Mouse (Mus musculus) limb, embryonic 13.5 days (tissue): ENCODE data around the gene Tex38. TPM values are rescaled to one million over a fixed set of nuclear protein-coding genes. Genes with fewer than 3 reads are reported as not detected.

Experiments used
- ATAC-seq: fragments of 200-750 bp; cut with Nextera tagmentation; 2 replicates; pipeline ENCODE4 v1.8.0; 2017; ENCODE audit warnings: low read depth, moderate number of reproducible peaks, moderate TSS enrichment; ENCODE audit not compliant: low FRiP score
- H3K27ac ChIP-seq: fragments of 300-500 bp; sonication (generic); 2 replicates; pipeline ENCODE4 v1.5.1; 2015; ENCODE audit warnings: inconsistent platforms, mild to moderate bottlenecking, moderate library complexity
- H3K27me3 ChIP-seq: fragments of 300-500 bp; sonication (generic); 2 replicates; pipeline ENCODE4 v1.6.1; 2015; ENCODE audit warnings: mild to moderate bottlenecking, inconsistent platforms
- H3K36me3 ChIP-seq: fragments of 300-500 bp; sonication (generic); 2 replicates; pipeline ENCODE4 v1.6.1; 2015; ENCODE audit warnings: inconsistent platforms, mild to moderate bottlenecking, moderate library complexity
- H3K4me1 ChIP-seq: fragments of 300-500 bp; sonication (generic); 2 replicates; pipeline ENCODE4 v1.6.1; 2015; ENCODE audit warnings: inconsistent platforms
- H3K4me2 ChIP-seq: fragments of 300-500 bp; sonication (generic); replicated peaks from 2 replicates; pipeline ENCODE4 v1.6.1; 2015; ENCODE audit warnings: inconsistent platforms, mild to moderate bottlenecking, moderate library complexity
- H3K4me3 ChIP-seq: fragments of 300-500 bp; sonication (generic); 2 replicates; pipeline ENCODE4 v1.5.1; 2015; ENCODE audit warnings: moderate library complexity, mild to moderate bottlenecking, inconsistent platforms
- H3K9ac ChIP-seq: fragments of 300-500 bp; sonication (generic); 2 replicates; pipeline ENCODE4 v1.6.1; 2015; ENCODE audit warnings: mild to moderate bottlenecking, inconsistent platforms
- H3K9me3 ChIP-seq: fragments of 300-500 bp; sonication (generic); 2 replicates; pipeline ENCODE4 v1.6.1; 2016; ENCODE audit warnings: inconsistent platforms
- WGBS: fragments of 180-500 bp; shearing (Covaris S2); methylation state at CpG from one replicate; pipeline ENCODE4 v1.1.7; 2015; 5-methylcytosine and 5-hydroxymethylcytosine counted together
- polyA plus RNA-seq: library from polyadenylated mRNA; unstranded; fragments of >200 nt; fragmentation: Nextera tagmentation; extraction: Ambion mirVana; gene quantifications from 2 replicates; pipeline ENCODE4 v1.2.1, GENCODE M21; 2015

Tex38 gene
- polyA plus RNA-seq, 1 experiment from 2014 or later = 0.31 TPM

DNA sequence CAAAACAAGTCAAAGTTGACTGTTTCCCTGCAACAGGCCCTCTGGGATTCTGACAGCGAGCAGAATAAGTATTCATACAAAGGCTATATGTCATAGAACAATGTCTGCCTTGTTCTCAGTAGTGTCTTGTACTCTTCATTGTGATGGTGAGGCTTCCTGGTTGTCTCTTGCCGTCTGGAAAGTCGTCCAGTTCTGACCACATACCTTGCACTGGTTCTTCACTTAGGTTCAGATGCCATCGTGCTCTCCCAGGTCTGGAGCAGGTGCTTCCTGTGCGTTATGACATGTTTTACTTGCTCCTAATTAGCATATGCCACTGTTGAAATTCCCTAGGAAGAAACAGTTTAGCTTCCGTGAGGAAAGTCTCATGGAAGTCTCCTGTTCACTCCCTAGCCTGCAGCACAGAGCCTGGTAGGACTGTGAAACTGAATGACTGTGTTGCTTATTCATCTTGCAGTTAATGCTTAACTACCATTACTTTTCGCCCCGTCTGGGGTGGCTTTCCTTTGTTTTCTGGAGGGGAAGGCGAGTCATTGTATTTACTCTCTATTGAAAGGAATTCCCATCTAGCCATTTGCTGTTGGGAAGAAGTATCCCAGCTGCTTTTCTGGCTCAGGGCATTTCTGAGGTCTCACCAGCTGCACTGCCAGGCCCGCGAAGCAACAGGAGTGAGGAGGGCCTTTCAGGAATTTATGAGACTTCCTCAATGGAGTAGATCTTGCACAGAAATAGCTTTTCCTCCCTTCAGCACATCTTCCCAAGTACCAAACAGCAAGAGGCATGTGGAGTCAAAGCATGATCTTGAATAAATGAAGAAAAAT is 13.0 kb downstream of the Tex38 start:
- ATAC-seq = no peak
- peaks cover 67% of the 10 kb centered on the region for H3K36me3 ChIP-seq
- no peak overlapping the region for H3K9ac ChIP-seq
- WGBS = 67% methylated on average over 11 of the region's 11 CpGs
- H3K4me1 ChIP-seq = no peaks in the 10 kb centered on the region
- H3K27me3 ChIP-seq = no peaks in the 10 kb centered on the region
- no peak overlapping the region for H3K4me3 ChIP-seq
- H3K9me3 ChIP-seq = no peaks in the 10 kb centered on the region
- no peak overlapping the region for H3K27ac ChIP-seq
- no peak overlapping the region for H3K4me2 ChIP-seq

DNA sequence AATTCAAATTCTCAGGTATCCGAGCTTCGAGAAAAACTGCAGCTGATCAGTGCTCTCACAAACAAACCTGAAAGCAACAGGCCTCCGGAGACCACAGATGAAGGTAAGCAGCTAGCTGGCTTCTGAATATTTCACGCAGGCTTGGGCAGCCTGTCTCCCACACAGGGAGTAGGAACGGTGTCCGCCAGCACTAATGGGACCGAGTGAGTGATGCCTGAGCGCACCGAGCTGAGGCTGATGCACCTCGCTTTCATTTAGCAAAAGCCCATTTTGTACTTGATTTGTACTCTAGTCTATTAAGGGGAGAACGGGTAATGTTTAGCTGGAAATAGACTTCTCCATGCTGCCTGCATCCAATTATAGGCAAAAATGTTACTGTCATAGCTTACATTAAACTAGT is 16.2 kb downstream of the Tex38 start:
- Histone ChIP-seq H3K4me1 (0 out of 2 replicates have a peak, but pooled peaks cover 3% of the 10 kb centered on the region), H3K9me3 (no peaks in the 10 kb centered on the region), H3K9ac (no peak overlapping the region), H3K4me3 (no peak overlapping the region), H3K36me3 (peaks cover 67% of the 10 kb centered on the region), H3K27me3 (no peaks in the 10 kb centered on the region), H3K27ac (no peak overlapping the region), H3K4me2 (no peak overlapping the region)
- 87% methylated on average over 11 of the region's 11 CpGs for WGBS
- no peak for ATAC-seq

DNA sequence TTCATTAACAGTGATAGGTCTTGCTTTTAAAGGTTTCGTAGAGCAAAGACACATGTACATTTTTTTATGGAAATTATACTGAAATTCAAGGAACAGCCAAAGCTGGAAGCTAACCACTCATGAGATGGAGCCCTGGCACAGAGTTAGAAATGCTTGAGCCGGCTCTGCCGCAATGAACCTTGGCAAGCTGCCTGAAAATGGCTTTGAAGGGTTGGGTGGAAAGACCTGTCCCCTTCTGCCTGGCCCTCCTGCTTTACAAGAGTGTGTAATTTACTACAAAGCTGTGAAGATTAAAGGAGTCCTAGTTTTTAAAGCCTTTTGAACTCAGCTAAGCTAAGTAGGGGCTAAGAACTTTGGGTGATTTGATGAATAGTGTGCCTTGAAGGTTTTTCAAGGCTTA is 19.6 kb downstream of the Tex38 start:
- no peak; the same call in 1 of the 2 replicates for ATAC-seq
- no peaks in the 10 kb centered on the region for H3K9me3 ChIP-seq
- H3K27ac ChIP-seq = no peak overlapping the region
- WGBS = 23% methylated on average over 3 of the region's 3 CpGs
- H3K9ac ChIP-seq = no peak overlapping the region
- peaks cover 61% of the 10 kb centered on the region for H3K36me3 ChIP-seq
- no peak overlapping the region for H3K4me2 ChIP-seq
- no peak overlapping the region for H3K4me3 ChIP-seq
- H3K27me3 ChIP-seq = no peaks in the 10 kb centered on the region
- H3K4me1 ChIP-seq = 0 out of 2 replicates have a peak, but pooled peaks cover 3% of the 10 kb centered on the region

GRCm38 (mm10) chr4:115754851-115755250 is 26.0 kb downstream of the Tex38 start:
- Histone ChIP-seq H3K4me2 (no peak overlapping the region), H3K4me3 (no peak overlapping the region), H3K36me3 (peaks cover 43% of the 10 kb centered on the region), H3K27me3 (no peaks in the 10 kb centered on the region), H3K9ac (no peak overlapping the region), H3K4me1 (peaks cover 10% of the 10 kb centered on the region), H3K27ac (no peak overlapping the region), H3K9me3 (no peaks in the 10 kb centered on the region)
- 91% methylated on average over 1 of the region's 1 CpGs for WGBS
- no peak for ATAC-seq

GRCm38 (mm10) chr4:115754101-115754500 is 26.7 kb downstream of the Tex38 start:
- 83% methylated on average over 3 of the region's 3 CpGs for WGBS
- no peak for ATAC-seq
- peaks cover 41% of the 10 kb centered on the region for H3K36me3 ChIP-seq
- no peaks in the 10 kb centered on the region for H3K27me3 ChIP-seq
- no peak overlapping the region for H3K9ac ChIP-seq
- no peak overlapping the region for H3K27ac ChIP-seq
- H3K4me2 ChIP-seq = no peak overlapping the region
- no peak overlapping the region for H3K4me3 ChIP-seq
- H3K4me1 ChIP-seq = peaks cover 10% of the 10 kb centered on the region
- no peaks in the 10 kb centered on the region for H3K9me3 ChIP-seq

DNA sequence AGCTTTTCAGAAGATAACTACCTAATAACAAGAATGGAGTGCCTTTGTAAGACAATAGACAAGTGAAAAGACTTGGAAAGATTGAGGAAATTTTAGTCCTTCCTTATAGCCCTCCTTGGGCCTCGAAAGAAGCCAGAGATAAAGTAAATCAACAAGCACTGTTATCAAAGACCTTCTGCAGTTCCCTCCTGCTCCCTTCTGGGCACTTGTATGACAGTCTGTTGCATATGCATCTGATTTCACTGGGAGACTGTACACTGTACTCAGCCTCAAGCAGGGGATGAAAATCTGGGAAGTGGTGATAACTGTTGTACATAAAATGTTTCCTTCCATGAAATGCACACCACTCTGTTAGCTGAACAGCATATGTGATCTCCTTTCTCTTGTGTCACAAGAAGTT is 31.5 kb downstream of the Tex38 start:
- Histone ChIP-seq H3K27me3 (no peaks in the 10 kb centered on the region), H3K4me3 (no peak overlapping the region), H3K4me2 (no peak overlapping the region), H3K4me1 (peaks cover 19% of the 10 kb centered on the region), H3K27ac (no peak overlapping the region), H3K9me3 (no peaks in the 10 kb centered on the region), H3K36me3 (peaks cover 51% of the 10 kb centered on the region), H3K9ac (no peak overlapping the region)
- ATAC-seq = no peak
- WGBS = 77% methylated on average over 1 of the region's 1 CpGs

DNA sequence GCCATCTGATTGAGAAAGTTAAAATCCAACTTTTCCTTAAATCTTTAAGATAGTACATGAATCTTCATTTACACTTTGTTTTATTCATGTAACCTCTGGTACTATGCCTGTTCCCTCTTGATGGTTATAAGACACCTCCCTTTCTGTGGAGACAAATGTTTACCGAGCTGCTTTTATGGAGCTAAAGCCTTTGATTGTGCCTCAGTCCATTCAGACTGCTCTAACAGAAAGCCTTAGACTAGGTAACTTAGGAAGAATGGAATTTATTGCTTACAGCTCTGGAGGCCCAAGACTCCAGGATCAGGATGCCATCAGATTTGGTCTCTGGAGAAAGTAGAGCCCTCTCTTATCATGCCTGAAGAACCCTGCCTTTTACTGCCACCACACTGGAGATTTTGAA is 32.6 kb downstream of the Tex38 start:
- Histone ChIP-seq H3K4me2 (no peak overlapping the region), H3K36me3 (peaks cover 54% of the 10 kb centered on the region), H3K4me3 (no peak overlapping the region), H3K27ac (no peak overlapping the region), H3K9me3 (no peaks in the 10 kb centered on the region), H3K4me1 (peaks cover 16% of the 10 kb centered on the region), H3K9ac (no peak overlapping the region), H3K27me3 (no peaks in the 10 kb centered on the region)
- ATAC-seq = no peak
- WGBS = 2% methylated on average over 1 of the region's 1 CpGs

DNA sequence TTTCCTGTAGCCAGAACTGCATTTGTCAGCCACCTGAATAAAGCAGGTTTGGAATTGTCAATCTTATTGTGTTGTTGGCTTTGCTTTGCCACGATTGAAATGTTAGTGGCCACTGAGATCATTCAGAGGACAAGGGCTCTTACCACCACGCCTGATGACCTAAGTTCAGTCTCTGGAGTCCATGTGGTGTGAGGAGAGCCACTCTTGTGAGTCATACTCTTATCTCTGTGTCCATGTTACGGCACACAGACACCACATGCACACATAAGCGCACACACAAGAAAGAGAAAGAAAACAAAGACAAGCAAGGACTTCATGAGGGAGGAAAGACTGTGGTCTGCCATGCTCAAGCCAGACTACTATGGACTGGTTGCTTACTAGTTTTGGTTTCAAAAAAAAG is 37.7 kb downstream of the Tex38 start:
- WGBS = 88% methylated on average over 4 of the region's 4 CpGs

DNA sequence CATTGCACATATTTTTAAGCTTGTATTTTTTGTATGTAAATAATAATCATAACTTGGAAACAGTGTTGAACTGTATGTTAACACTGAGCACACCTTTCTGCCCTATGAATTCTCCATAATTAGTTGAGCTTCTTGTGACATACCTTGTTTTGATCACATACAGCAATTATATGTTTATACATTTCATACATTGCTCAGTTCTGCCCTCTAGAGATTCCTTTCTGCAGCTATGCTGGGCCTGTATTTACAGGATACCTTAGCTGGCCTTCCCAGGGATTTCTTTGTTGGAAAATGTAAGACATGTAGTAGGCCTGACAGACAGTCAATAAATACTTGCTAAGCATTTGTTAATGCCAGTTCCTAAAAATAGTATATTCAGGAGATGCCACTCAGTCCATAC is 38.2 kb downstream of the Tex38 start:
- ATAC-seq = no peak
- Histone ChIP-seq H3K36me3 (peaks cover 54% of the 10 kb centered on the region), H3K4me1 (peaks cover 20% of the 10 kb centered on the region)

More for the DNA sequence above, 37.7 kb downstream of the Tex38 start:
- Histone ChIP-seq H3K9ac (no peak overlapping the region), H3K4me1 (peaks cover 20% of the 10 kb centered on the region), H3K4me2 (no peak overlapping the region), H3K27ac (no peak overlapping the region), H3K9me3 (no peaks in the 10 kb centered on the region), H3K4me3 (no peak overlapping the region), H3K36me3 (peaks cover 56% of the 10 kb centered on the region), H3K27me3 (no peaks in the 10 kb centered on the region)
- ATAC-seq = no peak

DNA sequence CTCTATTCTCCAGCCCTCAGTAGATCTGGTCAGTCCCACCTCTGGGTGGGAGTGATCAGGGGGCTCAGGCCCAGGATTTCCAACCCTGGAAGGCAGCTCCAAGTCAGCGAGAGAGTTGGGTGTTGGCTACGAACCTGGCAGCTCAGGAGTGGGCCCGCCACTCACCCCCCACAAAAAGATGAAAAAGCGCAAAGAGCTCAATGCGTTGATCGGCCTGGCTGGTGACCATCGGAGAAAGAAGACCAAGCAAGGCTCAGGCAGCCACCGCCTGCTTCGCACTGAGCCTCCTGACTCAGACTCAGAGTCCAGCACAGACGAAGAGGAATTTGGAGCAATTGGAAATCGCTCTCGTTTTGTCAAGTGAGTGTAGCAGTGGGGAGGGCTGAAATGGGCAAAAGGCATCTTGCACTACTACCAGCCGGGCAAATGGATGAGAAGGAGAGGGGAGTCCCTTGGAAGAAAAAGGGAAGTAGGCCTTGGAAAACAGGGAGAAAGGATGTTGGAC is 42.3 kb downstream of the Tex38 start:
- H3K9me3 ChIP-seq = no peaks in the 10 kb centered on the region
- H3K4me3 ChIP-seq = peak overlapping the region; percentile 75
- H3K27ac ChIP-seq = no peak overlapping the region
- no peak for ATAC-seq
- peaks cover 27% of the 10 kb centered on the region for H3K36me3 ChIP-seq
- H3K4me1 ChIP-seq = peaks cover 20% of the 10 kb centered on the region
- H3K27me3 ChIP-seq = no peaks in the 10 kb centered on the region
- 42% methylated on average over 13 of the region's 13 CpGs for WGBS
- peak overlapping the region; percentile 89 for H3K9ac ChIP-seq
- H3K4me2 ChIP-seq = peak overlapping the region; percentile 80

More for the DNA sequence above, 38.2 kb downstream of the Tex38 start:
- Histone ChIP-seq H3K9me3 (no peaks in the 10 kb centered on the region), H3K27ac (no peak overlapping the region), H3K4me2 (no peak overlapping the region), H3K4me3 (no peak overlapping the region), H3K9ac (no peak overlapping the region), H3K27me3 (no peaks in the 10 kb centered on the region)

- H3K9me3 ChIP-seq = no peaks in the 10 kb centered on the region
- WGBS = 0% methylated on average over 45 of the region's 45 CpGs
- peaks cover 20% of the 10 kb centered on the region for H3K36me3 ChIP-seq
- peak within 1 kb of the TSS; percentile 75 for H3K4me3 ChIP-seq
- peak; percentile 100 for ATAC-seq
- peak within 1 kb of the TSS; percentile 80 for H3K4me2 ChIP-seq
- H3K9ac ChIP-seq = peak within 1 kb of the TSS; percentile 89
- no peaks in the 10 kb centered on the region for H3K27me3 ChIP-seq
- peak within 1 kb of the TSS; percentile 79 for H3K27ac ChIP-seq
- H3K4me1 ChIP-seq = peaks cover 20% of the 10 kb centered on the region
Observed at GRCm38 (mm10) chr4:115737551-115738041, 43.2 kb downstream of the Tex38 start, which contains the start of gene Efcab14. Gene Efcab14, plus strand, starts transcription at chr4:115737744.

GRCm38 (mm10) chr4:115734867-115735266 is 46.0 kb downstream of the Tex38 start:
- Histone ChIP-seq H3K9me3 (no peaks in the 10 kb centered on the region), H3K4me3 (no peak overlapping the region), H3K4me1 (peaks cover 18% of the 10 kb centered on the region), H3K36me3 (0 out of 2 replicates have a peak, but pooled peaks cover under 1% of the 10 kb centered on the region), H3K4me2 (no peak overlapping the region), H3K9ac (no peak overlapping the region), H3K27me3 (peaks cover 5% of the 10 kb centered on the region; the same call in 1 of the 2 replicates), H3K27ac (no peak overlapping the region)
- ATAC-seq = no peak
- WGBS = 60% methylated on average over 4 of the region's 4 CpGs
